Comparison of ENCODE assay signal across 20 mouse cellular contexts in genomic region chr7:48932138-48932537, GRCm38 (mm10). TPM values are rescaled to one million over a fixed set of nuclear protein-coding genes. Genes with fewer than 3 reads are reported as not detected.
DNase-seq lines count a peak whose midpoint lies in the region.
"Had no signal": no experiment of that assay in that cellular context is flagged by ENCODE, and none has a peak within 500 bp of the region (broad histone marks: within the 10 kb centered on the region; RNA-seq: fewer than 3 reads in every experiment).

No protein-coding gene starts in this region.

- intact Hi-C loops in left cerebral cortex, postnatal 4 days (cut with DNase I), result no loop called here
- intact Hi-C loops in left cerebral cortex, postnatal 14 days (cut with DNase I), result no loop called here

- peak; percentile 34 for DNase-seq in left cerebral cortex, postnatal 4 days
- DNase-seq in left cerebral cortex, postnatal 14 days (ENCODE audit: low spot score in 2 of 2), result no peak
- peak; percentile 55 to 69 for DNase-seq in cerebellum, adult 18-20 months
- DNase-seq in cerebellum, postnatal 10 days, result peak; percentile 84 to 87
- DNase-seq in right cerebral cortex, postnatal 14 days, result no peak
- no peak for DNase-seq in kidney, postnatal 10 days
- DNase-seq in spleen, postnatal 4 days (ENCODE audit: low spot score in 2 of 2), result no peak
- DNase-seq: adrenal gland, postnatal 36 days; embryo, embryonic 11 days; gastrocnemius, postnatal 25 days; heart, adult 11 months; kidney, adult 18-20 months; kidney, postnatal 4 days; layer of hippocampus, postnatal 36 days; lung, embryonic 14.5 days; lung, postnatal 14 days; right cerebral cortex, adult 18-20 months; right cerebral cortex, postnatal 4 days; thymus, adult 2 months; thymus, postnatal 36 days had no signal

RNA-seq across cellular contexts. Expression of gene Nav2, which starts 23.6 kb away (rescaled TPM):
- 100 to 1,000 TPM; 200 to 220 TPM for total RNA-seq in left cerebral cortex, postnatal 4 days (2021)
- total RNA-seq in left cerebral cortex, postnatal 14 days (2021), result 100 to 1,000 TPM in 1 of 2 experiments, 10 to 100 TPM in 1; 94.6 to 122 TPM

RNA-seq across cellular contexts. Expression of gene E2f8, which starts 50.7 kb away (rescaled TPM):
- total RNA-seq in left cerebral cortex, postnatal 4 days (2021), result 1 to 10 TPM; 3.2 to 4.4 TPM
- under 1 TPM; 0.70 to 0.87 TPM for total RNA-seq in left cerebral cortex, postnatal 14 days (2021)

Comparison
In these comparisons a context has a peak if more than half of its experiments do, and no peak if none do; other contexts are left out.
1. DNase-seq: peak in left cerebral cortex, postnatal 4 days (single experiment), cerebellum, adult 18-20 months (2 of 2) and cerebellum, postnatal 10 days (2 of 2); none in left cerebral cortex, postnatal 14 days (0 of 2), right cerebral cortex, postnatal 14 days (single experiment), kidney, postnatal 10 days (single experiment) and spleen, postnatal 4 days (0 of 2).